Mouse (Mus musculus): ENCODE data around the gene Fetub. TPM values are rescaled to one million over a fixed set of nuclear protein-coding genes. Genes with fewer than 3 reads are reported as not detected.

Fetub gene
- 0.83 and 1.0 TPM in 2 replicates for polyA plus RNA-seq (2015; fragmentation: Nextera tagmentation; extraction: Ambion mirVana)

- H3K9ac ChIP-seq (ENCODE audit: low read length), result no peak within 1 kb of the TSS
- no peak within 1 kb of the TSS for H3K4me3 ChIP-seq (replicated peaks; ENCODE audit: low read length)
- no peaks in the 10 kb centered on the region for H3K36me3 ChIP-seq (ENCODE audit: control insufficient read depth, insufficient read depth, low read length)
- no peak within 1 kb of the TSS for H3K27ac ChIP-seq (ENCODE audit: low read length)
- H3K27me3 ChIP-seq (ENCODE audit: control insufficient read depth, insufficient read depth, low read length), result no peaks in the 10 kb centered on the region
- no peak for ATAC-seq (ENCODE audit: insufficient read depth, low FRiP score)
- H3K4me2 ChIP-seq (ENCODE audit: low read depth, low read length), result no peak within 1 kb of the TSS
- no peaks in the 10 kb centered on the region for H3K9me3 ChIP-seq (replicated peaks; ENCODE audit: control insufficient read depth, low read length)
- 83% methylated on average over 5 of the region's 5 CpGs for WGBS
- peaks cover 4% of the 10 kb centered on the region; the same call in 1 of the 2 replicates for H3K4me1 ChIP-seq (ENCODE audit: control insufficient read depth, insufficient read depth, low read length)
Measured at GRCm38 (mm10) chr16:22918034-22918433, at the start of gene Fetub. Gene Fetub (plus strand): TSS chr16:22918334.

DNA sequence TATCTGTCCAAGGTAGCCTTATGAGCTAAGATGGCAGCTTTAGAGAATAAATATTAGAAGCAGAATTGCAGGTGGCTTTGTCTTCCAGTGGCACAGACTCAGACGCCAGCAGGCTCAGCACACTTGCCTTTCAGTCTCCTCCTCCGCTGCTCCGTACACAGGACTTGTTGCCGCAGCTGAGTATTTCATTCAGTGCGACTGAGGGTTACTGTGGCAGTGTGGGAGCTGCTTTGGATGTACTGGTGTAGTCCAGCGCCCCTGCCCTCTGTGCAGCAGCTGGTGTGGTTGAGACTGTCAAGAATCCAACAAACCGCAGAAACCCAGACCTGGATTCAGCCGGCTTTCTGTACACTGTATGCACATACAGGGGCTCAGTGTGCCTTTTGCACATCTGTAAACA lies 45.7 kb upstream of the Fetub start:
- WGBS, result 91% methylated on average over 8 of the region's 8 CpGs
- peaks cover 20% of the 10 kb centered on the region for H3K36me3 ChIP-seq (ENCODE audit: control insufficient read depth, insufficient read depth, low read length)
- no peak for ATAC-seq (ENCODE audit: insufficient read depth, low FRiP score)
- H3K27ac ChIP-seq (ENCODE audit: low read length), result no peak overlapping the region
- H3K9me3 ChIP-seq (replicated peaks; ENCODE audit: control insufficient read depth, low read length), result no peaks in the 10 kb centered on the region
- no peaks in the 10 kb centered on the region for H3K4me1 ChIP-seq (ENCODE audit: control insufficient read depth, insufficient read depth, low read length)
- no peak overlapping the region for H3K4me3 ChIP-seq (replicated peaks; ENCODE audit: low read length)
- no peaks in the 10 kb centered on the region for H3K27me3 ChIP-seq (ENCODE audit: control insufficient read depth, insufficient read depth, low read length)
- no peak overlapping the region for H3K4me2 ChIP-seq (ENCODE audit: low read depth, low read length)
- no peak overlapping the region for H3K9ac ChIP-seq (ENCODE audit: low read length)

- no peak for ATAC-seq (ENCODE audit: insufficient read depth, low FRiP score)
- Histone ChIP-seq H3K27me3 (ENCODE audit: control insufficient read depth, insufficient read depth, low read length) (no peaks in the 10 kb centered on the region), H3K36me3 (ENCODE audit: control insufficient read depth, insufficient read depth, low read length) (peaks cover 20% of the 10 kb centered on the region)
Measured at GRCm38 (mm10) chr16:22873369-22873768, 44.8 kb upstream of the Fetub start.

DNA sequence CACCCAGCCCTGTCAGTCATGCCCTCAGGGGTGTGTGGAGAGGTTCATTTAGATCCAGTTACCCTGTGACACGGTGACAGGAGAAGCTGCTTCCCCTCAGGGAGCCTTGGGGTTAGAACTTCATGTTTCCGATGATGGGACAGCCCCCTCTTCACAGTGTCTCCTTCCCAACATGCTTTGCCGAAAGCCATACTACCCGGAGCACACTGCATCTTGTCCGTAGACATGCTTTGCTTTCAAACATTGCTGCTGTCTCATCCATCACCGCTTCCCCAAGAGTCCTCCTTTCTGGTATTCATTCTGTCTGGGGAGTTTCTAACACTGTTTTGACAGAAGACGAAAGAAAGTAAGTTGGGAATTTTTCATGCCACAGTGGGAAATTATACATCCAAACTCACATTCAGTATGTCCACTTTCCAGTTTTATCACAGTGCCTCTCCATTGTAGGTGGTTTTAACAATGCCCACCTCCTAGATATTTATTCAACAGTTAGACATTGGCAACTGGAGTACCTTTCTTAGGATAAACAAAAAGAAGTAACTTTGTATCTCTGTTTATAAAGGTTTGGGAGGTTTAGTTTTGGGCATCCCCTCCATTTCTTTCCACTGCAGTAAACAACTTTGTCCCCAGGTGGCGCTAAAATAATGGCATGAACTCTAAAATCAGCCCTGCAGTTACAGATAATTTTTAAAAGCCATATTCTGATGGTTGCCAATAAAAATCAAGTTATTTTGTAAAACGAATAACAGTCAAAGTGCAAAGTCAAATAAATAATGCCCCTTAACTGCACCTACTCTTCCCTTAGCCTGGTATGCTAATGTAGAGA lies 41.7 kb upstream of the Fetub start:
- Histone ChIP-seq H3K4me2 (ENCODE audit: low read depth, low read length) (no peak overlapping the region), H3K36me3 (ENCODE audit: control insufficient read depth, insufficient read depth, low read length) (no peaks in the 10 kb centered on the region), H3K27me3 (ENCODE audit: control insufficient read depth, insufficient read depth, low read length) (no peaks in the 10 kb centered on the region), H3K4me1 (ENCODE audit: control insufficient read depth, insufficient read depth, low read length) (no peaks in the 10 kb centered on the region), H3K27ac (ENCODE audit: low read length) (no peak overlapping the region), H3K9ac (ENCODE audit: low read length) (no peak overlapping the region), H3K9me3 (replicated peaks; ENCODE audit: control insufficient read depth, low read length) (no peaks in the 10 kb centered on the region), H3K4me3 (replicated peaks; ENCODE audit: low read length) (no peak overlapping the region)
- 43% methylated on average over 9 of the region's 9 CpGs for WGBS
- no peak for ATAC-seq (ENCODE audit: insufficient read depth, low FRiP score)

More at GRCm38 (mm10) chr16:22873369-22873768, 44.8 kb upstream of the Fetub start:
- 68% methylated on average over 4 of the region's 4 CpGs for whole genome bisulfite sequencing
- no peak overlapping the region for H3K27ac ChIP-seq (ENCODE audit: low read length)
- no peaks in the 10 kb centered on the region for H3K4me1 ChIP-seq (ENCODE audit: control insufficient read depth, insufficient read depth, low read length)
- H3K4me2 ChIP-seq (ENCODE audit: low read depth, low read length), result no peak overlapping the region
- no peak overlapping the region for H3K9ac ChIP-seq (ENCODE audit: low read length)
- no peak overlapping the region for H3K4me3 ChIP-seq (replicated peaks; ENCODE audit: low read length)
- H3K9me3 ChIP-seq (replicated peaks; ENCODE audit: control insufficient read depth, low read length), result no peaks in the 10 kb centered on the region

DNA sequence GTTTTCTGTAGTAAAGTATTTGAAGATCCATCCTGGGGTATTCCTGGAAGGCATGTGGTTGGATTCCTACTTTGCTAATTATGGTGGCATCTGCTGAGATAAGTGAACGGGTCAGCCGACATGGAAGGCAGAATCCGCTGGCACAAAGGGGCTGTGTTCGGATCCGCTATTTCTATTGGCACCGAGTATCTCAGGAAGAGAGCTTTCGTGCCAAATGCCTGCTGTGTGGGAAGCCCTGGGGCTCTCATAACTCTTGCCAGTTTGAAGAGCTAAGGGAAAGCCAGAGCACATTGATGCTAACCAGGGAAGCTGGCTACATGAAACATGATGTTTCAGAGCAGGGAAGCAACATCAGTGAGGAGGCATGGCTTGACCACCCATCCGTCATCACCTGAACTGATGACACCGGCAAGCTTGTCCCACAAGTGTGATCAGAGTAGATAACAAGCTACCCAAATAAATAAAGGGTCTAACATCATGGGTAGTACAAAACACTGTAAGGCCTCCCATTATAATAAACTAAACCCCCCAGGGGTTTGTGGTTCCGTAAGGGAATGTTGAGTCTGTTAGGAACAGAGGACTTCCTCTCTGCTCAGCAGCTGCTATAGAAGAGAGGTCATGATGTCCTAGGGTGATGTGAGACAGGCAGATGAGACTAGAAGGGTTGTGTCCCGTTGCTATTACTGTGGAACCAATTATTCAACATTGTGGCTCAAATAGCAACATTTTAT lies 40.3 kb upstream of the Fetub start:
- Histone ChIP-seq H3K9me3 (replicated peaks; ENCODE audit: control insufficient read depth, low read length) (no peaks in the 10 kb centered on the region), H3K27ac (ENCODE audit: low read length) (no peak overlapping the region), H3K4me2 (ENCODE audit: low read depth, low read length) (no peak overlapping the region), H3K27me3 (ENCODE audit: control insufficient read depth, insufficient read depth, low read length) (no peaks in the 10 kb centered on the region), H3K36me3 (ENCODE audit: control insufficient read depth, insufficient read depth, low read length) (no peaks in the 10 kb centered on the region), H3K4me3 (replicated peaks; ENCODE audit: low read length) (no peak overlapping the region), H3K4me1 (ENCODE audit: control insufficient read depth, insufficient read depth, low read length) (no peaks in the 10 kb centered on the region), H3K9ac (ENCODE audit: low read length) (no peak overlapping the region)
- ATAC-seq (ENCODE audit: insufficient read depth, low FRiP score), result no peak
- 76% methylated on average over 11 of the region's 11 CpGs for WGBS

GRCm38 (mm10) chr16:22878716-22879115 lies 39.4 kb upstream of the Fetub start:
- no peak for ATAC-seq (ENCODE audit: insufficient read depth, low FRiP score)
- H3K27me3 ChIP-seq (ENCODE audit: control insufficient read depth, insufficient read depth, low read length), result no peaks in the 10 kb centered on the region
- no peaks in the 10 kb centered on the region for H3K4me1 ChIP-seq (ENCODE audit: control insufficient read depth, insufficient read depth, low read length)
- no peak overlapping the region for H3K9ac ChIP-seq (ENCODE audit: low read length)
- H3K9me3 ChIP-seq (replicated peaks; ENCODE audit: control insufficient read depth, low read length), result no peaks in the 10 kb centered on the region
- no peaks in the 10 kb centered on the region for H3K36me3 ChIP-seq (ENCODE audit: control insufficient read depth, insufficient read depth, low read length)
- no peak overlapping the region for H3K4me2 ChIP-seq (ENCODE audit: low read depth, low read length)
- H3K27ac ChIP-seq (ENCODE audit: low read length), result no peak overlapping the region
- H3K4me3 ChIP-seq (replicated peaks; ENCODE audit: low read length), result no peak overlapping the region
- 79% methylated on average over 7 of the region's 7 CpGs for WGBS

DNA sequence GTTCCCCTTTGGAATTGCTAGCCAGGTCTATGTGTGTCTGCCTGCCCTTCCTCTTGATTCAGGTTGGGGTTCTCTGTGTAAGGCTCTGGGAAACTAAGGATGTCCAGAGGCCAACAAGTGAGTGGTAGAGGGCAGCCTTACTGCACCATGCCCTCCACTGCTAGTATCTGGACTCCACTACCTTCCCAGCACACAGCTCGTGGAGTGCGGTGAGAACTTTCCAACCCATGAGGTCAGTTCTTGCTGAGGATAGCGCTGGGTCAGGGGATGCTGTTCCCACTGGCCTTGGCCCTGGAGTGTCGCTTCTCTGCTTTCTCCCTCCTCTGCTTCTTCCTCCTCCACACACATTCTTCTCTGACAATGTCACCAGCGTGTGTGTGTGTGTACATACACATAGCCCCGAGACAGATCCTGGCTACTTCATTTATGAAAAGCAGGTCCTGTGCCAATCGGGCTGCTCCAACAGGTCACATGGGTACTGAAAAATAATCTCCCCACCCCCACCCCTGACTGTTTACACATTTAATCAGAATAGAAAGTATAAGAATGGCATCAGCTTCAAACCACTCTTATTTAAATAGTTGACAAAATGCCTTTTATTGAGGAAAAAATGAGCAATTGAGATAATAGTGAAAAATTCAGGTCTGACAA lies 38.1 kb upstream of the Fetub start:
- Histone ChIP-seq H3K36me3 (ENCODE audit: control insufficient read depth, insufficient read depth, low read length) (no peaks in the 10 kb centered on the region), H3K4me2 (ENCODE audit: low read depth, low read length) (no peak overlapping the region), H3K9ac (ENCODE audit: low read length) (no peak overlapping the region), H3K4me1 (ENCODE audit: control insufficient read depth, insufficient read depth, low read length) (no peaks in the 10 kb centered on the region), H3K9me3 (replicated peaks; ENCODE audit: control insufficient read depth, low read length) (no peaks in the 10 kb centered on the region), H3K4me3 (replicated peaks; ENCODE audit: low read length) (no peak overlapping the region), H3K27ac (ENCODE audit: low read length) (no peak overlapping the region), H3K27me3 (ENCODE audit: control insufficient read depth, insufficient read depth, low read length) (no peaks in the 10 kb centered on the region)
- WGBS, result 59% methylated on average over 7 of the region's 7 CpGs
- ATAC-seq (ENCODE audit: insufficient read depth, low FRiP score), result no peak

GRCm38 (mm10) chr16:22880900-22881299 lies 37.2 kb upstream of the Fetub start:
- 23% methylated on average over 6 of the region's 6 CpGs for WGBS
- Histone ChIP-seq H3K9me3 (replicated peaks; ENCODE audit: control insufficient read depth, low read length) (no peaks in the 10 kb centered on the region), H3K36me3 (ENCODE audit: control insufficient read depth, insufficient read depth, low read length) (no peaks in the 10 kb centered on the region), H3K9ac (ENCODE audit: low read length) (no peak overlapping the region), H3K4me2 (ENCODE audit: low read depth, low read length) (no peak overlapping the region), H3K4me3 (replicated peaks; ENCODE audit: low read length) (no peak overlapping the region), H3K27ac (ENCODE audit: low read length) (no peak overlapping the region), H3K4me1 (ENCODE audit: control insufficient read depth, insufficient read depth, low read length) (no peaks in the 10 kb centered on the region), H3K27me3 (ENCODE audit: control insufficient read depth, insufficient read depth, low read length) (no peaks in the 10 kb centered on the region)
- no peak for ATAC-seq (ENCODE audit: insufficient read depth, low FRiP score)

DNA sequence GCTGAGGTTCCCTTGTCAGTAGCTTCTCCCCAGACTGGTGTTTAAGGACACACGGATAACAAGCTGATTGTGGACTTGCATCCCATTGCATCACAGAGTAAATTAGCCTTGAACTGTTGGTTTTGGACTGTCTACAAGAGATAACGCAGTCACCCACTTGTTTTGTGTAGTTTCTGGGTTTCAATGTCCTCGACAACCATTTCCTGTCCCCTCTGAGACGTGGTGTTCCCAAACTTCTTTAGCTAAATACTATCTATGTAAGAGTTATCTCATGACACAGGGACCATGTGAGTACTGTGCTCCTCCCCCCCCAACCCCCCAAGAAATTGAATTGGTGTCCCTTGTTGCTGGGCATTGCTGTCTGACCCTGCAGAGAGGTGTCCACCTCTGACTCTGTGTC lies 36.6 kb upstream of the Fetub start:
- ATAC-seq (ENCODE audit: insufficient read depth, low FRiP score), result no peak
- no peaks in the 10 kb centered on the region for H3K36me3 ChIP-seq (ENCODE audit: control insufficient read depth, insufficient read depth, low read length)

More for the DNA sequence above, 36.6 kb upstream of the Fetub start:
- 65% methylated on average over 4 of the region's 4 CpGs for WGBS
- H3K4me3 ChIP-seq (replicated peaks; ENCODE audit: low read length), result no peak overlapping the region
- H3K4me2 ChIP-seq (ENCODE audit: low read depth, low read length), result no peak overlapping the region
- H3K9me3 ChIP-seq (replicated peaks; ENCODE audit: control insufficient read depth, low read length), result no peaks in the 10 kb centered on the region
- no peaks in the 10 kb centered on the region for H3K27me3 ChIP-seq (ENCODE audit: control insufficient read depth, insufficient read depth, low read length)
- H3K4me1 ChIP-seq (ENCODE audit: control insufficient read depth, insufficient read depth, low read length), result no peaks in the 10 kb centered on the region
- no peak overlapping the region for H3K9ac ChIP-seq (ENCODE audit: low read length)
- H3K27ac ChIP-seq (ENCODE audit: low read length), result no peak overlapping the region

Data from stomach, embryonic 16.5 days (tissue).